Mouse (Mus musculus): ENCODE measurements at regions not wholly inside any gene's neighbourhood (a gene's known extent, or its start where the extent isn't known, plus 50 kb on each side); places are given as distances from the start of the nearest gene placed in this dataset.
"Not testable (repeated sequence)": the region's sequence is repeated elsewhere in the genome, so short reads cannot be mapped to it uniquely, and the experiment has no call there.

- H3K4me3 ChIP-seq = no peak overlapping the region
- WGBS = 79% methylated on average over 12 of the region's 12 CpGs
- peaks cover 48% of the 10 kb centered on the region for H3K4me1 ChIP-seq
- no peaks in the 10 kb centered on the region for H3K27me3 ChIP-seq (ENCODE audit: poor library complexity, severe bottlenecking)
- no peak for DNase-seq (ENCODE audit: extremely low spot score, low spot score)
- H3K27ac ChIP-seq = peak overlapping the region; percentile 26; the same call in 1 of the 2 replicates
- H3K36me3 ChIP-seq (replicated peaks) = no peaks in the 10 kb centered on the region
- no peaks in the 10 kb centered on the region for H3K9me3 ChIP-seq
These were observed 338.2 kb upstream of the Gm6657 start for GRCm38 (mm10) chr12:77855796-77856195.

GRCm38 (mm10) chr12:77857281-77857680, 336.8 kb upstream of the Gm6657 start:
- 72% methylated on average over 4 of the region's 4 CpGs for WGBS
- Histone ChIP-seq H3K4me3 (no peak overlapping the region), H3K27ac (no peak overlapping the region), H3K4me1 (peaks cover 42% of the 10 kb centered on the region), H3K27me3 (ENCODE audit: poor library complexity, severe bottlenecking) (no peaks in the 10 kb centered on the region), H3K9me3 (no peaks in the 10 kb centered on the region), H3K36me3 (replicated peaks) (no peaks in the 10 kb centered on the region)
- DNase-seq (ENCODE audit: extremely low spot score, low spot score) = no peak

- H3K4me3 ChIP-seq = no peak overlapping the region
- DNase-seq (ENCODE audit: extremely low spot score, low spot score) = no peak
- WGBS = 90% methylated on average over 13 of the region's 13 CpGs
These were observed 333.1 kb upstream of the Gm6657 start for GRCm38 (mm10) chr12:77860769-77861557.

GRCm38 (mm10) chr12:77867947-77868495, 326.0 kb upstream of the Gm6657 start:
- no peaks in the 10 kb centered on the region for H3K36me3 ChIP-seq (replicated peaks)
- H3K4me1 ChIP-seq = no peaks in the 10 kb centered on the region
- H3K27ac ChIP-seq = no peak overlapping the region
- DNase-seq (ENCODE audit: extremely low spot score, low spot score) = no peak
- no peaks in the 10 kb centered on the region for H3K9me3 ChIP-seq
- no peaks in the 10 kb centered on the region for H3K27me3 ChIP-seq (ENCODE audit: poor library complexity, severe bottlenecking)
- no peak overlapping the region for H3K4me3 ChIP-seq
- WGBS = 82% methylated on average over 4 of the region's 4 CpGs

More at GRCm38 (mm10) chr12:77860769-77861557, 333.1 kb upstream of the Gm6657 start:
- no peaks in the 10 kb centered on the region for H3K36me3 ChIP-seq (replicated peaks)
- peaks cover 5% of the 10 kb centered on the region for H3K4me1 ChIP-seq
- no peaks in the 10 kb centered on the region for H3K27me3 ChIP-seq (ENCODE audit: poor library complexity, severe bottlenecking)
- no peak overlapping the region for H3K27ac ChIP-seq
- no peaks in the 10 kb centered on the region for H3K9me3 ChIP-seq

DNA sequence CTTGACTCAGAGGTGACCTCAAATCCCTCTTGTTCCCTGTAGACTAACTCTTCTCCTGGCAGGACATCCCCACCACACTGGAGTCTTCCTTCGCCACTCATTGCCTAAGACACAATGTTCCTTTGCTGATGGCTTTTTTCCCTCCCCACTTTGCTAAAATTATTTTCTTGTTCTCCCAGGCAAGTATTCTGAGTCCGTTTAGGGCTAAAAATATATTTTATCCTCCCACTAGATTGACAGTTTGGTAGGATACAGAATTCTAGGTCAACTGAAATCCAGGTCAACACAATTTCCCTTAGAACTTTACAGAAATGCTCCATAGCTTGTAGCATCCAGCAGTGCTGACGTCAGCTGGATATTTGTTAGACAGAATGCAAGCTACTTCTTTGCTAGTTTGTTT, 324.7 kb upstream of the Gm6657 start:
- WGBS = 93% methylated on average over 3 of the region's 3 CpGs

DNA sequence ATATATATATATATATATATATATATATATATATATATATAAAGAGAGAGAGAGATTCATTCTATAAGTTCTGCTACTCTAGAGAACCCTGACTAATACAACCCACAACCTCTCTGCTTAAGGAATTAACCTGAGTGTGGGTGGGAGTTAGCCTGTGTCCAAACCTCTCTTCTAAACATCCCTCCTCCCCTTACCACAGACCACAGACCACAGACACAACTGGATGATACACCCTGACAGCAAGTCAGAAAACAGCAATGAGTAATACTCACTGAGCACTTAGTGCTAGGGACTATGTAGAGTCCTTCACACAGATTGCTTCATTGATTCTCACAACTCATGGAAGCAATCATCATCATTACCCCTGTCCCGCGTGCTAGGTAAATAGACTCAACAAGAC, 306.7 kb upstream of the Gm6657 start:
- Histone ChIP-seq H3K4me1 (no peaks in the 10 kb centered on the region), H3K9me3 (no peaks in the 10 kb centered on the region), H3K27ac (no peak overlapping the region), H3K27me3 (ENCODE audit: poor library complexity, severe bottlenecking) (no peaks in the 10 kb centered on the region), H3K36me3 (replicated peaks) (no peaks in the 10 kb centered on the region), H3K4me3 (no peak overlapping the region)
- no peak for DNase-seq (ENCODE audit: extremely low spot score, low spot score)
- 91% methylated on average over 2 of the region's 2 CpGs for WGBS

More for the DNA sequence above, 324.7 kb upstream of the Gm6657 start:
- Histone ChIP-seq H3K9me3 (no peaks in the 10 kb centered on the region), H3K36me3 (replicated peaks) (no peaks in the 10 kb centered on the region), H3K4me3 (no peak overlapping the region), H3K27me3 (ENCODE audit: poor library complexity, severe bottlenecking) (no peaks in the 10 kb centered on the region), H3K4me1 (no peaks in the 10 kb centered on the region), H3K27ac (no peak overlapping the region)
- DNase-seq (ENCODE audit: extremely low spot score, low spot score) = no peak

DNA sequence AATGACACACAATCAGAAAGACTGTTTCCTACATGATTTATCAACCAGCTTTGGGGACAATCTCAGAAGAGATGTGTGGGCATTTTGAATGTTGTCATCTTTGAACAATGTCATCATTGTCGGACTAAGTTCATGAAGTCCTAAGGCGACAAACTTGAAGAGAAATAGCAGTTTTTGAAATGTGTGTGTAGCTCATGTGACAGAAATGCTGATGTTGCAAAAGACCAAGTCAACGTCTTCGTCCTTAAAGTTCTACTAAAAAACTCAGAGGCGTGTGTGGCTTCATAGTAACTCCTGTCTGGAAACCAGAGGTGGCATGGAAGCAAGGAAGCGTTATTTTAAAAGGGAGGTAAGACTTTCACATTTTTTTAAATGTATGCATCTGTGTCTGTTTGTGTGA, 302.6 kb upstream of the Gm6657 start:
- WGBS = 96% methylated on average over 6 of the region's 6 CpGs

GRCm38 (mm10) chr12:77894238-77894637, 299.8 kb upstream of the Gm6657 start:
- no peaks in the 10 kb centered on the region for H3K27me3 ChIP-seq (ENCODE audit: poor library complexity, severe bottlenecking)
- no peaks in the 10 kb centered on the region for H3K9me3 ChIP-seq
- no peak for DNase-seq (ENCODE audit: extremely low spot score, low spot score)
- peaks cover 10% of the 10 kb centered on the region; the same call in 1 of the 2 replicates for H3K4me1 ChIP-seq
- H3K36me3 ChIP-seq (replicated peaks) = no peaks in the 10 kb centered on the region
- no peak overlapping the region for H3K4me3 ChIP-seq
- no peak overlapping the region for H3K27ac ChIP-seq

More for the DNA sequence above, 302.6 kb upstream of the Gm6657 start:
- no peak for DNase-seq (ENCODE audit: extremely low spot score, low spot score)
- Histone ChIP-seq H3K4me3 (no peak overlapping the region), H3K4me1 (peaks cover 10% of the 10 kb centered on the region; the same call in 1 of the 2 replicates), H3K27ac (no peak overlapping the region), H3K36me3 (replicated peaks) (no peaks in the 10 kb centered on the region), H3K27me3 (ENCODE audit: poor library complexity, severe bottlenecking) (no peaks in the 10 kb centered on the region), H3K9me3 (no peaks in the 10 kb centered on the region)

DNA sequence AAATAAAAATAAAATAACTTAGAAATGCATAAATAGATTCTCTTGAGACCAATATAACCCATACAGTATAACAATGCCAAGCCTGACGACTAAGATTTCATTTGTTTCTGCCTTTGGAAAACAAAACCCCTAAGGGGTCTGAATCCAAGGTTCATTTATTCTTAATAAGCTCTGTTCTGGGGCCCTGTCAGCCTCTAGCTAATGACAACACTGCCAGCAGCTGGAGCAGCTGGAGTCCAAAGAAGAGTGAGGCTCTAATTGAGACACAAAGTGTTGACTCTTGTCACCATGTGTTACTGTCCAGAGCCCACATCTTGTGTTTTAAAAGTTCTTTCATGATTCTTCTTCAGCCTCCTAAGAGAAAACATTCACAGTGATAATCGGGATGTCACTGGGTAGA, 298.5 kb upstream of the Gm6657 start:
- H3K27me3 ChIP-seq (ENCODE audit: poor library complexity, severe bottlenecking) = no peaks in the 10 kb centered on the region
- 84% methylated on average over 2 of the region's 2 CpGs for WGBS
- H3K4me1 ChIP-seq = peaks cover 10% of the 10 kb centered on the region; the same call in 1 of the 2 replicates
- no peak overlapping the region for H3K27ac ChIP-seq
- no peaks in the 10 kb centered on the region for H3K9me3 ChIP-seq
- no peaks in the 10 kb centered on the region for H3K36me3 ChIP-seq (replicated peaks)
- no peak overlapping the region for H3K4me3 ChIP-seq
- no peak for DNase-seq (ENCODE audit: extremely low spot score, low spot score)

DNA sequence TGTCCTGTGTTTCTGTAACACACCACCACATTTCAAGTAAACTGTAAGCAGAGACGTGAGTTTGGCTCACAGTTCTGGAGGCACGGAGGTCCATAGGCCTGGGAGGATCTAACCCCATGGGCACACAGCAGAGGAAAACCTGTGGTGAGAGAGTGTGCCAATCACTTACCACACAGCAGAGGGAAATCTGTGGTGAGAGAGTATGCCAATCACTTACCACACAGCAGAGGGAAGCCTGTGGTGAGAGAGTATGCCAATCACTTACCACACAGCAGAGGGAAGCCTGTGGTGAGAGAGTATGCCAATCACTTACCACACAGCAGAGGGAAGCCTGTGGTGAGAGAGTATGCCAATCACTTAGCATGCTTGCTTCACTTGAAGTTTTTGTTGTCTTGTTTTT, 295.1 kb upstream of the Gm6657 start:
- WGBS = 84% methylated on average over 2 of the region's 2 CpGs
- H3K9me3 ChIP-seq; DNase-seq (ENCODE audit: extremely low spot score, low spot score); H3K36me3 ChIP-seq (replicated peaks); H3K27ac ChIP-seq; H3K27me3 ChIP-seq (ENCODE audit: poor library complexity, severe bottlenecking); H3K4me3 ChIP-seq: not testable (repeated sequence)
- H3K4me1 ChIP-seq = peaks cover 17% of the 10 kb centered on the region

DNA sequence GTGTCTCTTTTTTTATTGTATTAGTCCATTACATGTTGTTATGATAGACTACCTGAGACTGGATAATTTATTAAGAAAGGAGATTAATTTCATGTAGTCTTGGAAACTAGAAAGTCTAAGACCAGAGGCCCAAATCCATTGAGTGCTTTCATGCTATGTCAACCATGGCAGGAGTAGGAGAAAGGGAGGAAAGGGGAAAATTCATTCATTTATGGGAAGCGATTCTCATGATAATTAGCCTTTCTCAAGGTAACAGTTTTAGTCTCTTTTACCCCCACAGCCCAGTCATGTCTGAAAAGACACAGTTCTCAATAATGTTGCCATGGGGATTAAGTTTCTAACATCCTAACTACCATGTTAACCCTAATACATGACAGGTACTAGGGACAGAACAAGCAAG, 292.8 kb upstream of the Gm6657 start:
- 76% methylated on average over 1 of the region's 1 CpGs for WGBS
- DNase-seq (ENCODE audit: extremely low spot score, low spot score) = no peak
- no peak overlapping the region for H3K4me3 ChIP-seq
- H3K4me1 ChIP-seq = peaks cover 8% of the 10 kb centered on the region; the same call in 1 of the 2 replicates
- H3K27ac ChIP-seq = no peak overlapping the region
- H3K27me3 ChIP-seq (ENCODE audit: poor library complexity, severe bottlenecking) = no peaks in the 10 kb centered on the region
- H3K9me3 ChIP-seq = no peaks in the 10 kb centered on the region
- no peaks in the 10 kb centered on the region for H3K36me3 ChIP-seq (replicated peaks)

- 11% methylated on average over 4 of the region's 4 CpGs for WGBS
- DNase-seq (ENCODE audit: extremely low spot score, low spot score) = no peak
- H3K27me3 ChIP-seq (ENCODE audit: poor library complexity, severe bottlenecking) = no peaks in the 10 kb centered on the region
- H3K27ac ChIP-seq = peak overlapping the region; percentile 27; the same call in 1 of the 2 replicates
- H3K4me1 ChIP-seq = peaks cover 15% of the 10 kb centered on the region
- no peaks in the 10 kb centered on the region for H3K36me3 ChIP-seq (replicated peaks)
- no peak overlapping the region for H3K4me3 ChIP-seq
- H3K9me3 ChIP-seq = no peaks in the 10 kb centered on the region
These were observed 281.0 kb upstream of the Gm6657 start for GRCm38 (mm10) chr12:77912863-77913554.

DNA sequence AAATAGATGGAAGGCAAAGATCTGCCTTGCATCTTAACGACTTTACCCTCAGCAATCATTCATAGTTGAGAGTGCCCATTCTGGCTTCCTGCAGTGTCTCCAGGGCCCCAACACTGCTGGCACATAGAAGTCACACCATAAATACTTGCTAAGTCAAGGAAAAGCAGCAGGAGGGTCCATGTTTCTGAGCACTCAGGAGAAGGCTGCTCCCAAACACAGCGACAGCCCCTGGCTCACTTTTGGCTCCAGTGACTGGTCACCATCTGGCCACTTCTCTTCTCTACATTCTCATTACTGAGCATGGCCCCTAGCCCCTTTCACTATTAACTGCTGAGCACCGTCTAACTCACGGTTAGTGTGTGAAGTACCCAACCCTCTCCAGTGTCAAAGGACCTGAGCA, 265.3 kb upstream of the Gm6657 start:
- WGBS = 78% methylated on average over 4 of the region's 4 CpGs
- H3K27ac ChIP-seq = no peak overlapping the region
- no peak overlapping the region for H3K4me3 ChIP-seq
- DNase-seq (ENCODE audit: extremely low spot score, low spot score) = no peak
- no peaks in the 10 kb centered on the region for H3K27me3 ChIP-seq (ENCODE audit: poor library complexity, severe bottlenecking)
- no peaks in the 10 kb centered on the region for H3K36me3 ChIP-seq (replicated peaks)
- no peaks in the 10 kb centered on the region for H3K9me3 ChIP-seq
- peaks cover 14% of the 10 kb centered on the region; the same call in 1 of the 2 replicates for H3K4me1 ChIP-seq
